Mouse (Mus musculus) ES-E14 (cell line): ENCODE measurements around the gene Cib4. TPM values are rescaled to one million over a fixed set of nuclear protein-coding genes. Genes with fewer than 3 reads are reported as not detected.

Source experiments
- DNase-seq: peaks from one replicate; pipeline ENCODE4 v3.0.0-alpha.2; 2013; ENCODE audit warnings: low read depth, low spot score
- H3K27ac ChIP-seq: 2 replicates; pipeline ENCODE4 v1.5.1; 2012; ENCODE audit warnings: low read depth, mild to moderate bottlenecking, low read length, moderate library complexity, mixed read lengths; ENCODE audit not compliant: poor library complexity, insufficient read depth, severe bottlenecking
- H3K36me3 ChIP-seq: 2 replicates; pipeline ENCODE4 v1.6.1; 2012; ENCODE audit warnings: mild to moderate bottlenecking, low read length, moderate library complexity, mixed read lengths; ENCODE audit not compliant: control insufficient read depth, poor library complexity, insufficient read depth, severe bottlenecking
- H3K4me1 ChIP-seq, 2 experiments: fragments of 150-350 bp in 1 of 2; sonication (generic) in 1 of 2; 2 replicates each; pipeline ENCODE4 v1.6.1; 2012; ENCODE audit warnings: low read length in 2 of 2, mild to moderate bottlenecking in 1 of 2, mixed read lengths in 1 of 2; ENCODE audit not compliant: control insufficient read depth in 2 of 2, insufficient read depth in 2 of 2, poor library complexity in 1 of 2
- H3K4me3 ChIP-seq, 2 experiments: fragments of 150-350 bp in 1 of 2; sonication (generic) in 1 of 2; 2 replicates each; pipeline ENCODE4 v1.5.1; 2012; ENCODE audit warnings: low read length in 2 of 2, low read depth in 1 of 2, mild to moderate bottlenecking in 1 of 2, mixed read lengths in 1 of 2; ENCODE audit not compliant: insufficient read depth in 1 of 2, poor library complexity in 1 of 2, severe bottlenecking in 1 of 2
- H3K9ac ChIP-seq: 2 replicates; pipeline ENCODE4 v1.6.1; 2012; ENCODE audit warnings: low read depth, mild to moderate bottlenecking, low read length, mixed read lengths; ENCODE audit not compliant: poor library complexity, insufficient read depth, severe bottlenecking
- H3K9me3 ChIP-seq: fragments of 150-350 bp; sonication (generic); 2 replicates; pipeline ENCODE4 v1.6.1; 2012; ENCODE audit warnings: low read depth, mild to moderate bottlenecking, low read length; ENCODE audit not compliant: control insufficient read depth, insufficient read depth
- CHD2 ChIP-seq: IDR thresholded peaks from 2 replicates; pipeline ENCODE4 v1.6.1; 2014; ENCODE audit warnings: mild to moderate bottlenecking, low read depth, low read length, inconsistent platforms
- HCFC1 ChIP-seq: IDR thresholded peaks from 2 replicates; pipeline ENCODE4 v1.6.1; 2012; ENCODE audit warnings: low read length, inconsistent platforms, borderline replicate concordance; ENCODE audit not compliant: insufficient read depth
- MAFK ChIP-seq: IDR thresholded peaks from 2 replicates; pipeline ENCODE4 v1.6.1; 2014; ENCODE audit warnings: mild to moderate bottlenecking, low read depth, low read length, inconsistent platforms; ENCODE audit not compliant: insufficient read depth
- ZC3H11A ChIP-seq: IDR thresholded peaks from 2 replicates; pipeline ENCODE4 v1.6.1; 2012; ENCODE audit warnings: low read depth, mild to moderate bottlenecking, inconsistent platforms, low read length, borderline replicate concordance
- ZNF384 ChIP-seq: IDR thresholded peaks from 2 replicates; pipeline ENCODE4 v1.6.1; 2012; ENCODE audit warnings: low read depth, low read length, inconsistent platforms
- in situ Hi-C, 2 experiments: fragments of 600-800 bp; cut with MboI; formaldehyde crosslinking; loops; one replicate each; pipeline ENCODE4 v1.15.1; 2025; ENCODE audit warnings: low sequenced_read_pairs in 2 of 2, inconsistent platforms in 1 of 2; ENCODE audit not compliant: unreplicated experiment in 2 of 2
- total RNA-seq: library from RNA; depleted of rRNA; stranded (reverse); fragments of 300-350 nt; gene quantifications from 2 replicates; pipeline ENCODE4 v1.2.3, GENCODE M21; 2012

Cib4 gene
- total RNA-seq, 1 experiment = not detected

DNA sequence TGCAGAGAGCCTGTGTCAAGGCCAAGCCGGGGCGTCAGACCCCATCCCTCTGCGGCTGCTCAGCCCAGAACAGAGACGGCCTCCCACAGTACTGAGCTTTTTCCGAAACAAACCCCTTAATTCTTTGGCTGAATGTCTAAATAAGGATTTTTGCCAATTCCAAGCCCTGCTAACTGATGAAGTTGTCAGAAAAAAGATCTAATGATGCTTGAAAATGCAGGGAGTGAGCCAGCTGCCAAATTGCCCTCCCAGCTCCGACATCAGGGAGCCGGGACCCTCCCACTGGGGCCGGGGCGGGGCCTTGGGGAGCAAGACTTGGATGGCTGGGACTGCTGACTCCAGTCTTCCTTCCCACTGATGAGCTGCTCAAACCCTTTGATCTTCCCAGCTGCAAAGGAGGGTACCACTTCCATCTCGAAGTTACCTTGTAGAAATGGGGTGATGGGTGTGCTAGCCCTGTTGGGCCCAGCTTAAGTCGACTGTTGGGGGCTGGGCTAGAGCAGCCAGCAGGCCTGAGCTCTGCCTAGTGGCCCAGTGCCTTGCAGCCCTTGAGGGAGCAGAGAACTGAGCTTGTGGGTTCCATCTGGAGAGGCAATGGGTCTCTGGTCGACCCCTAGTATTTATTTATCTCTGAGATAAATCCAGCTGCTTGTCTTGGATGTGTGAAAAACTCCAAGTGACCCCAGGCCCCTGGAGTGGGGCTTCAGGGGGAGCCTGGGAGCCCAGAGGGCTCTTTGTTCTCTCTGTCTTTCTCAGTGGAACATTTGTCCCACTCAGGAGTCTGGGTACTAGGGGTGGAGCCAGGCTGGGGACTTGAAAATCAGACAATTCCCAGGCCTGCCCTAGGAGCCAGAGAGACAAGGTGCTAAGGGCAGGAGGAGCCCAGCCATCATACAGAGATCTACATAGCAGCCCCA is 19.5 kb downstream of the Cib4 start:
- Histone ChIP-seq H3K9ac (no peak overlapping the region), H3K4me3 (no peak overlapping the region), H3K27ac (no peak overlapping the region), H3K4me1 (no peaks in the 10 kb centered on the region; a peak in 1 of 4 replicates), H3K9me3 (no peaks in the 10 kb centered on the region), H3K36me3 (no peaks in the 10 kb centered on the region)
- no peak for TF ChIP-seq ZNF384
- TF ChIP-seq ZC3H11A = no peak
- no peak for TF ChIP-seq HCFC1
- no peak for TF ChIP-seq MAFK
- TF ChIP-seq CHD2 = no peak
- no peak for DNase-seq
- in situ Hi-C loops = no loop called here

DNA sequence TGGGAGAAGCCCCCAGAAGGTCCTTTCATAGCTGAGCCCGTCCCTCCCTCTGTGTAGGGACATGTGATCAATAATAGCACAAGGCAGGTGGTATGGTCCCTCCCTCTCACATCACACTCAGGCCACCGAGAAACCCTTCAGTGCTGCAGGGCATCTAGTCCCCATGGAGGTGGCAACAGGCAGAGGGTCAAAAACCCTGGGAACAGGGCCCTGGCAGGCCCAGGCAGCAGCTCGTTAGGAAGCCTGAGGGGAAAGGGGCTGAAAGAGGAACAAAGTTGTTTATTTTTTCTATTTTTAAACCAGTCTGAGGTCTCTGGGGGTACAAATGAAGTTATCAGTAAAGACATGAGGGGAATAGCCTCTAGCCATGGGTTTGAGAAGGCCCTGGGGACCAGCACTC is 21.4 kb downstream of the Cib4 start:
- Histone ChIP-seq H3K27ac (no peak overlapping the region), H3K4me3 (no peak overlapping the region), H3K9me3 (no peaks in the 10 kb centered on the region), H3K4me1 (no peaks in the 10 kb centered on the region; a peak in 1 of 4 replicates), H3K36me3 (no peaks in the 10 kb centered on the region), H3K9ac (no peak overlapping the region)
- no peak for DNase-seq
- in situ Hi-C loops = no loop called here
- TF ChIP-seq ZC3H11A = no peak
- TF ChIP-seq ZNF384 = no peak
- TF ChIP-seq HCFC1 = no peak
- TF ChIP-seq MAFK = no peak
- no peak for TF ChIP-seq CHD2

DNA sequence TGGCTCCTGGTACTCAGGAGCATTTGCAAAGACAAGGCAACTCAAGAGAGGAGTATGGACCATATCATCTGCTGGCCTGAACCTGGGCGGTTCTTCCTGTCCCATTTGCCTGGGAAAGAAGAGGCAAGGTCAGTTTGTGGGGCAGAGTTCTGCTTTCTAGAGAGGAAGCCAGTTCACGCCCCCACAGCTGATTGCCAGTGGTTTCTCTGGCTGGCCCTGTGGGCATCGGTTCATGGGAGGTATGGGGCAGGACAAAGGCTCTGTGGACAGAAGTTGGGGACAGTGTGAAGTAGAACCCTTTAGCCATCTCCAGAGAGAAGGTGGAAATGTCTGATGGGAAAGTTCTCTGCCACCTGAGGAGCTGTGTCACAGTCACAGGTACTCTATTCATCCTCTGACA is 22.5 kb downstream of the Cib4 start:
- Histone ChIP-seq H3K9ac (no peak overlapping the region), H3K36me3 (no peaks in the 10 kb centered on the region), H3K27ac (no peak overlapping the region), H3K9me3 (no peaks in the 10 kb centered on the region), H3K4me3 (no peak overlapping the region), H3K4me1 (no peaks in the 10 kb centered on the region; a peak in 1 of 4 replicates)
- TF ChIP-seq MAFK (no peak), ZC3H11A (no peak), CHD2 (no peak), HCFC1 (no peak), ZNF384 (no peak)
- in situ Hi-C loops = no loop called here
- no peak for DNase-seq

DNA sequence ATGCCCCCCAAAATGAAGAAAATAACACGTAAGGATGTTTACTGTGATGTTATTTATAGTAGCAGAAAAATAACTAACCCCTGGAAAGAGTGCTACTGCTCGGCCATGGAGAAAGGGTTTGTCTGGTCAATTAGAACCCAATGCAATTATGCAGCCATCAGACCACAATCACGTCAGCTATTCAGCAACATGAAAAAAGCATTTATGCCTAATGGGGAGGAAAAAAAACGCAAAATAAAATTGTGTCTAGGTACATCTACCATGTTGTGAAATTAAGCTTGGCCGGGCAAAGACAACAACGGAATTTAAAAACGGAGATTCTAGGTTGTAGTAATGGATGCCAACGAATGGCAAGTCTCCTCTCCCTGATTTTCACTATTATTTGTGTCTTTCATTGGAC is 23.2 kb downstream of the Cib4 start:
- H3K9me3 ChIP-seq = no peaks in the 10 kb centered on the region
- no peaks in the 10 kb centered on the region; a peak in 1 of 4 replicates for H3K4me1 ChIP-seq
- H3K27ac ChIP-seq = no peak overlapping the region
- no peak overlapping the region for H3K4me3 ChIP-seq
- in situ Hi-C loops = no loop called here
- DNase-seq = no peak
- H3K9ac ChIP-seq = no peak overlapping the region
- TF ChIP-seq CHD2 (no peak), ZNF384 (no peak), ZC3H11A (no peak), MAFK (no peak), HCFC1 (no peak)
- H3K36me3 ChIP-seq = no peaks in the 10 kb centered on the region
